9 mouse cellular contexts compared by ENCODE assay signal in genomic region chr8:82028896-82029295, GRCm38 (mm10).
DNase-seq lines count a peak whose midpoint lies in the region; ATAC-seq and TF ChIP-seq lines count a peak whose summit lies in the region.
"Had no signal": no experiment of that assay in that cellular context is flagged by ENCODE, and none has a peak within 500 bp of the region (broad histone marks: within the 10 kb centered on the region; RNA-seq: fewer than 3 reads in every experiment).

No protein-coding gene starts in this region.

- peak; percentile 82 for TF ChIP-seq CTCF in forebrain, postnatal 0 days (IDR thresholded peaks at IDR 0.05; ENCODE audit: low read depth)

- no peak overlapping the region for H3K9ac ChIP-seq in forebrain, embryonic 13.5 days
- H3K9ac ChIP-seq in forebrain, postnatal 0 days: no peak overlapping the region
- H3K9ac ChIP-seq: limb, embryonic 15.5 days had no signal

- no peak overlapping the region for H3K27ac ChIP-seq in forebrain, embryonic 13.5 days
- no peak overlapping the region for H3K27ac ChIP-seq in forebrain, embryonic 10.5 days
- no peak overlapping the region for H3K27ac ChIP-seq in forebrain, postnatal 0 days (ENCODE audit: low read depth, low read length)
- H3K27ac ChIP-seq: limb, embryonic 15.5 days had no signal

- WGBS in forebrain, embryonic 13.5 days: 16% methylated on average over 1 of the region's 1 CpGs
- 48% methylated on average over 1 of the region's 1 CpGs for WGBS in forebrain, embryonic 10.5 days
- 0% methylated on average over 1 of the region's 1 CpGs for WGBS in forebrain, postnatal 0 days

- intact Hi-C loops in left cerebral cortex, postnatal 25 days (cut with DNase I): loop anchor here (2.0 to 10.0 kb wide), 3 partner anchors 547 to 964 kb away; no protein-coding TSS in a partner anchor

- H3K9me3 ChIP-seq in forebrain, embryonic 13.5 days (replicated peaks): no peaks in the 10 kb centered on the region
- no peaks in the 10 kb centered on the region for H3K9me3 ChIP-seq in forebrain, embryonic 10.5 days
- no peaks in the 10 kb centered on the region for H3K9me3 ChIP-seq in forebrain, postnatal 0 days (ENCODE audit: low read length)
- H3K9me3 ChIP-seq: limb, embryonic 15.5 days had no signal

- no peak for DNase-seq in forebrain, embryonic 10.5 days (ENCODE audit: extremely low spot score, low spot score)
- peak; percentile 3 for DNase-seq in urinary bladder, postnatal 25 days (ENCODE audit: low spot score)
- DNase-seq in urinary bladder, adult 2 months (ENCODE audit: low spot score): no peak
- DNase-seq in forebrain, postnatal 0 days: peak; percentile 73
- DNase-seq in left cerebral cortex, postnatal 25 days (ENCODE audit: low spot score in 2 of 2): peak; percentile 29 to 36
- DNase-seq in right cerebral cortex, postnatal 4 days: peak; percentile 31

- peaks cover 15% of the 10 kb centered on the region for H3K4me1 ChIP-seq in forebrain, embryonic 13.5 days
- H3K4me1 ChIP-seq in forebrain, embryonic 10.5 days: no peaks in the 10 kb centered on the region
- no peaks in the 10 kb centered on the region for H3K4me1 ChIP-seq in forebrain, postnatal 0 days (ENCODE audit: insufficient read depth)

- H3K36me3 ChIP-seq in forebrain, embryonic 13.5 days (ENCODE audit: poor library complexity, severe bottlenecking): no peaks in the 10 kb centered on the region
- H3K36me3 ChIP-seq in forebrain, embryonic 10.5 days (replicated peaks): no peaks in the 10 kb centered on the region
- H3K36me3 ChIP-seq in forebrain, postnatal 0 days (ENCODE audit: insufficient read depth): no peaks in the 10 kb centered on the region
- H3K36me3 ChIP-seq: limb, embryonic 15.5 days had no signal

- H3K27me3 ChIP-seq in forebrain, embryonic 13.5 days: no peaks in the 10 kb centered on the region
- H3K27me3 ChIP-seq in forebrain, embryonic 10.5 days (ENCODE audit: poor library complexity, severe bottlenecking): no peaks in the 10 kb centered on the region
- no peaks in the 10 kb centered on the region for H3K27me3 ChIP-seq in forebrain, postnatal 0 days (ENCODE audit: insufficient read depth, low read length)
- H3K27me3 ChIP-seq: limb, embryonic 15.5 days had no signal

- ATAC-seq in forebrain, embryonic 13.5 days: peak; percentile 78
- ATAC-seq in forebrain, postnatal 0 days: peak; percentile 87
- no peak for ATAC-seq in erythroid progenitor cell, adult 5-6 weeks (replicated peaks; ENCODE audit: low FRiP score, poor library complexity, severe bottlenecking)

- H3K4me3 ChIP-seq in forebrain, embryonic 13.5 days: no peak overlapping the region
- H3K4me3 ChIP-seq in forebrain, embryonic 10.5 days: no peak overlapping the region
- no peak overlapping the region for H3K4me3 ChIP-seq in forebrain, postnatal 0 days (ENCODE audit: low read depth, low read length)
- H3K4me3 ChIP-seq: limb, embryonic 15.5 days had no signal

- no peak overlapping the region for H3K4me2 ChIP-seq in forebrain, embryonic 13.5 days
- no peak overlapping the region for H3K4me2 ChIP-seq in forebrain, postnatal 0 days (ENCODE audit: low read depth)
- H3K4me2 ChIP-seq: limb, embryonic 15.5 days had no signal

Comparison
In these comparisons a context has a peak if more than half of its experiments do, and no peak if none do; other contexts are left out.
1. DNase-seq: peak in urinary bladder, postnatal 25 days (single experiment), forebrain, postnatal 0 days (single experiment), left cerebral cortex, postnatal 25 days (2 of 2) and right cerebral cortex, postnatal 4 days (single experiment); none in forebrain, embryonic 10.5 days (single experiment) and urinary bladder, adult 2 months (single experiment).